Mouse (Mus musculus) forebrain, embryonic 12.5 days (tissue): ENCODE data around the gene Ankdd1a. TPM values are rescaled to one million over a fixed set of nuclear protein-coding genes. Genes with fewer than 3 reads are reported as not detected.

ENCODE experiments used
- polyA plus RNA-seq: library from polyadenylated mRNA; unstranded; fragments of >200 nt; fragmentation: Nextera tagmentation; extraction: Ambion mirVana; gene quantifications from 2 replicates; pipeline ENCODE4 v1.2.1, GENCODE M21; 2016

Ankdd1a gene
- polyA plus RNA-seq, 1 experiment from 2014 or later = 0.18 TPM

Other genes with a start within 250 kb of the Ankdd1a start
- gene Clpx, start 225.9 kb downstream of the Ankdd1a start, polyA plus RNA-seq = 50.7 and 52.8 TPM in 2 replicates
- gene Pdcd7, start 174.1 kb downstream of the Ankdd1a start, polyA plus RNA-seq = 11.9 and 12.1 TPM in 2 replicates
- 0.27 and 0.73 TPM in 2 replicates for gene Ubap1l, start 159.2 kb downstream of the Ankdd1a start, polyA plus RNA-seq
- 0.72 and 0.74 TPM in 2 replicates for gene Kbtbd13, start 128.5 kb downstream of the Ankdd1a start, polyA plus RNA-seq
- gene Rasl12, start 121.7 kb downstream of the Ankdd1a start, polyA plus RNA-seq = 6.4 and 7.2 TPM in 2 replicates
- not detected in 2 replicates for gene Slc51b, start 97.2 kb downstream of the Ankdd1a start, polyA plus RNA-seq
- gene Mtfmt, start 84.4 kb downstream of the Ankdd1a start, polyA plus RNA-seq = 22.0 and 22.2 TPM in 2 replicates
- gene Spg21, start 59.2 kb downstream of the Ankdd1a start, polyA plus RNA-seq = 116 and 118 TPM in 2 replicates
- 9.0 and 9.1 TPM in 2 replicates for gene Plekho2, start 59.8 kb upstream of the Ankdd1a start, polyA plus RNA-seq
- 28.8 and 33.7 TPM in 2 replicates for gene Pif1, start 67.0 kb upstream of the Ankdd1a start, polyA plus RNA-seq
- 9.9 and 10.5 TPM in 2 replicates for gene Rbpms2, start 109.5 kb upstream of the Ankdd1a start, polyA plus RNA-seq
- gene Oaz2, start 147.8 kb upstream of the Ankdd1a start, polyA plus RNA-seq = 247 and 249 TPM in 2 replicates